ENCODE assay signal across 8 mouse cellular contexts in the genomic region with DNA sequence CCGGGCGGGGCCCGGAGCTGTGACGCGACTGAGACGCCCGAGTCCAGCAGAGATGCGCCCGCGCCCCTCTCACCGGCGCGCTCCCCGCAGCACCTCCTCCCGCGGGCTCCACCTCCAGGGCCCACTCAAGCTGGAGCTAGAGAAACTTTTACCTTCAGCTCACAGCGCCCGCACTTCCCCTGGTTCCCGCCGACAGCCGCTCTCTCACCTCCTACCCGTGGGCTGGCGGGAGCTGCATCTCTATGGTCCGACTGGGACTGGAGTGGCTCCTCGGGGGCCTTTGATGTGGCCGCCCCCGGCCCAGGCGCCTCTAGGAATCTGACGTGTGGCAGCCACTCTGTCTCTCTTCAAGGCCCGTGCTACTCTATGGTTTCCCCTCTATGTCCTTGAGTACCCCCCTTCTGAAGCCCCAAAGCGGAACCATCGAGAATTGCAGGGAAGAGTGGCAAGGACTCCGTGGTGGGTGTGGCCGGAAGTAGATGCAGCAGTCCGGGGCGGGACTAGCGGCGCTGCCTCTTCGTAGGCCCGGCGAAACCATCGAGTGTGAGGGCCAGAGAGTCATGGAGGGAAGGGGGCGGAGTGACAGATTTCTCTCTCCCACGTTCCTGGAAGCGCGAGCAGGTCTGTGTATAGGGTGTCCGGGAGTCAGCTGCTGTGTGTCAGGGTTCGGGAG. TPM values are rescaled to one million over a fixed set of nuclear protein-coding genes. Genes with fewer than 3 reads are reported as not detected.
DNase-seq lines count a peak whose midpoint lies in the region; ATAC-seq lines count a peak whose summit lies in the region.

A gene (minus strand): TSS at position 474 of the 673 bp plus-strand sequence.
A gene (plus strand): TSS at position 517 of the 673 bp plus-strand sequence.

- 0% methylated on average over 46 of the region's 48 CpGs for WGBS in lung, embryonic 16.5 days

- peaks cover 15% of the 10 kb centered on the region; the same call in 1 of the 2 replicates for H3K36me3 ChIP-seq in lung, embryonic 16.5 days (ENCODE audit: control insufficient read depth, insufficient read depth, low read length)

- peak within 1 kb of the TSS; percentile 68 for H3K27ac ChIP-seq in lung, embryonic 16.5 days (ENCODE audit: low read length)

- H3K9me3 ChIP-seq in lung, embryonic 16.5 days (ENCODE audit: control insufficient read depth, low read length), result no peaks in the 10 kb centered on the region

- peak within 1 kb of the TSS; percentile 87 for H3K9ac ChIP-seq in lung, embryonic 16.5 days (ENCODE audit: low read length)

- H3K27me3 ChIP-seq in lung, embryonic 16.5 days (ENCODE audit: control insufficient read depth, insufficient read depth, low read depth, low read length), result no peaks in the 10 kb centered on the region

- peaks cover 15% of the 10 kb centered on the region for H3K4me1 ChIP-seq in lung, embryonic 16.5 days (replicated peaks; ENCODE audit: control insufficient read depth, insufficient read depth, low read length)

- DNase-seq in MEL-GATA-1-ER (ENCODE audit: extremely low read depth, low read depth), result peak; percentile 99
- DNase-seq in cerebellum, adult 8-10 months, result peak; percentile 98
- DNase-seq in forelimb bud, embryonic 11.5 days (ENCODE audit: low read depth, low spot score), result peak; percentile 99
- peak; percentile 98 for DNase-seq in layer of hippocampus, adult 9-10 months (ENCODE audit: low spot score)
- DNase-seq in ovary, postnatal 10 days (ENCODE audit: low spot score), result peak; percentile 95
- DNase-seq in thymus, postnatal 10 days (ENCODE audit: low spot score in 2 of 2), result peak; percentile 98

- H3K4me3 ChIP-seq in lung, embryonic 16.5 days (ENCODE audit: low read length), result peak within 1 kb of the TSS; percentile 87

- H3K4me2 ChIP-seq in lung, embryonic 16.5 days (ENCODE audit: low read depth, low read length), result peak within 1 kb of the TSS; percentile 94

- peak; percentile 97 to 98 for ATAC-seq in hematopoietic stem cell, adult 5-6 weeks (replicated peaks in 1 of 2; ENCODE audit: insufficient read depth in 1 of 2, low FRiP score in 2 of 2, low TSS enrichment in 1 of 2, low read depth in 1 of 2, poor library complexity in 2 of 2, severe bottlenecking in 2 of 2)
- peak; percentile 99 for ATAC-seq in lung, embryonic 16.5 days (ENCODE audit: low read depth)

RNA-seq across cellular contexts. Expression of the first gene that starts in this region (rescaled TPM):
- 10.2 and 18.1 TPM in 2 replicates for total RNA-seq in hematopoietic stem cell, adult 5-6 weeks (2017)
- polyA plus RNA-seq in lung, embryonic 16.5 days (2015; fragmentation: Nextera tagmentation; extraction: Ambion mirVana), result 5.9 and 6.7 TPM in 2 replicates

RNA-seq across cellular contexts. Expression of the second gene that starts in this region (rescaled TPM):
- 14.9 and 25.4 TPM in 2 replicates for total RNA-seq in hematopoietic stem cell, adult 5-6 weeks (2017)
- 18.2 and 18.5 TPM in 2 replicates for polyA plus RNA-seq in lung, embryonic 16.5 days (2015; fragmentation: Nextera tagmentation; extraction: Ambion mirVana)

Comparison
In these comparisons a context has a peak if more than half of its experiments do, and no peak if none do; other contexts are left out.
1. Peak in every context shown above with its lines: DNase-seq, ATAC-seq, H3K4me3 ChIP-seq and H3K27ac ChIP-seq.